In the genomic region with DNA sequence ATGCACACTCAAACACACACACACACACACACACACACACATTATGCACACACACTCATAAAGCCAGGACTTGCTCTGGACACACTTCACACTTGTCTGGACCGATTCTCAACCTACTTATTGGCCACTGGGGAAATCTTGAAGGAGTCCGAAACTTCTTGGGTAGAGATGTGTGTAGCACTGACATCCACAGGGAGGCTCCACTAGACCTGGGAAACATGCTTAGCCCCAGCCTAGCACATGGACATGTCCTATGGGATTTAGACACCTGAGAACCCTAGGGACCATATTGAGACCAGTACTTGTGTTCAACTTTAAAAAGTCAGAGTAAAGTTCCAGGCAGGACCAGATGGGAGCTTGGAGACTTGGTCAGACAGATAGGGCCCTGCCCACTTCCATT, we compare ENCODE assay signal across 10 mouse cellular contexts. TPM values are rescaled to one million over a fixed set of nuclear protein-coding genes. Genes with fewer than 3 reads are reported as not detected.
A peak's percentile ranks its signal among the peaks of the same experiment; 100 is the strongest.
DNase-seq lines count a peak whose midpoint lies in the region; ATAC-seq and TF ChIP-seq lines count a peak whose summit lies in the region.
"Had no signal": no experiment of that assay in that cellular context is flagged by ENCODE, and none has a peak within 500 bp of the region (broad histone marks: within the 10 kb centered on the region; RNA-seq: fewer than 3 reads in every experiment).

No protein-coding gene starts in this region.

- no peak overlapping the region for H3K9ac ChIP-seq in forebrain, embryonic 11.5 days (ENCODE audit: low read length)
- H3K9ac ChIP-seq: liver, embryonic 15.5 days had no signal

- no peaks in the 10 kb centered on the region for H3K36me3 ChIP-seq in kidney, adult 2 months (ENCODE audit: control insufficient read depth, insufficient read depth, low read length)
- no peaks in the 10 kb centered on the region for H3K36me3 ChIP-seq in forebrain, embryonic 11.5 days (ENCODE audit: control insufficient read depth, insufficient read depth, low read length)
- H3K36me3 ChIP-seq: liver, embryonic 15.5 days had no signal

- H3K4me3 ChIP-seq in kidney, adult 2 months (ENCODE audit: insufficient read depth, low read depth, low read length) = no peak overlapping the region
- H3K4me3 ChIP-seq in forebrain, embryonic 11.5 days (ENCODE audit: low read depth, low read length) = no peak overlapping the region
- H3K4me3 ChIP-seq: liver, embryonic 15.5 days had no signal

- no peaks in the 10 kb centered on the region for H3K9me3 ChIP-seq in forebrain, embryonic 11.5 days (ENCODE audit: control insufficient read depth, low read length)
- H3K9me3 ChIP-seq: liver, embryonic 15.5 days had no signal

- H3K27ac ChIP-seq in kidney, adult 2 months (ENCODE audit: insufficient read depth, low read depth, low read length) = no peak overlapping the region
- no peak overlapping the region for H3K27ac ChIP-seq in forebrain, embryonic 11.5 days (ENCODE audit: low read depth, low read length)
- H3K27ac ChIP-seq: liver, embryonic 15.5 days had no signal

- WGBS in kidney, adult 2 months = 55% methylated on average over 2 of the region's 2 CpGs
- WGBS in forebrain, embryonic 11.5 days = 83% methylated on average over 2 of the region's 2 CpGs

- H3K4me2 ChIP-seq in forebrain, embryonic 11.5 days (ENCODE audit: low read depth, low read length, severe bottlenecking) = no peak overlapping the region
- H3K4me2 ChIP-seq: liver, embryonic 15.5 days had no signal

- DNase-seq in cerebellum, postnatal 4 days (ENCODE audit: low spot score in 2 of 2) = no peak
- DNase-seq in kidney, adult 2 months = no peak
- no peak for DNase-seq in kidney, adult 11 months
- peak; percentile 7 to 10 for DNase-seq in right cerebral cortex, adult 2 months (ENCODE audit: low spot score in 2 of 2)
- DNase-seq in right cerebral cortex, adult 18-20 months = no peak
- DNase-seq in spleen, postnatal 4 days (ENCODE audit: low spot score in 2 of 2) = no peak
- no peak for DNase-seq in forebrain, embryonic 11.5 days (ENCODE audit: low spot score)
- DNase-seq: retina, postnatal 1 day had no signal

- no peak for TF ChIP-seq POLR2A in kidney, adult 2 months (IDR thresholded peaks at IDR 0.05; ENCODE audit: low read depth, low read length)

- peak; percentile 49; the same call in 1 of the 2 replicates for ATAC-seq in cerebellum, adult (ENCODE audit: insufficient number of reproducible peaks, low FRiP score, low TSS enrichment)
- ATAC-seq in forebrain, embryonic 11.5 days (replicated peaks; ENCODE audit: low FRiP score) = no peak

- no peaks in the 10 kb centered on the region for H3K27me3 ChIP-seq in kidney, adult 2 months (replicated peaks; ENCODE audit: control insufficient read depth, insufficient read depth, low read length)
- H3K27me3 ChIP-seq in forebrain, embryonic 11.5 days (ENCODE audit: control insufficient read depth, insufficient read depth, low read length) = no peaks in the 10 kb centered on the region
- H3K27me3 ChIP-seq: liver, embryonic 15.5 days had no signal

- no peaks in the 10 kb centered on the region for H3K4me1 ChIP-seq in kidney, adult 2 months (ENCODE audit: control insufficient read depth, insufficient read depth, low read length)
- H3K4me1 ChIP-seq in forebrain, embryonic 11.5 days (replicated peaks; ENCODE audit: control insufficient read depth, insufficient read depth, low read length) = no peaks in the 10 kb centered on the region

- TF ChIP-seq CTCF in kidney, adult 2 months (conservative IDR thresholded peaks at IDR 0.05; ENCODE audit: insufficient read depth, insufficient read length, low read depth, low read length) = peak; percentile 58

RNA-seq across cellular contexts. Expression of gene Tm2d3, which starts 43.1 kb away (rescaled TPM):
- 199 and 263 TPM in 2 replicates for polyA plus RNA-seq in kidney, adult 2 months (2012; rRNA removed)
- 65.9 and 69.6 TPM in 2 replicates for polyA plus RNA-seq in forebrain, embryonic 11.5 days (2014; fragmentation: Nextera tagmentation; extraction: Ambion mirVana)

Comparison
In these comparisons a context has a peak if more than half of its experiments do, and no peak if none do; other contexts are left out.
1. DNase-seq: peak in right cerebral cortex, adult 2 months (2 of 2); none in cerebellum, postnatal 4 days (0 of 2), kidney, adult 2 months (single experiment), kidney, adult 11 months (single experiment), right cerebral cortex, adult 18-20 months (single experiment), spleen, postnatal 4 days (0 of 2) and forebrain, embryonic 11.5 days (single experiment).